Mouse (Mus musculus) cortical plate, adult 2 months (tissue): ENCODE measurements around the gene Cmtm8.

Experiments
- CTCF ChIP-seq: fragments of 200-500 bp; IDR thresholded peaks from 2 replicates; pipeline ENCODE4 v1.5.1; 2011; ENCODE audit warnings: mild to moderate bottlenecking, control low read depth, low read length; ENCODE audit not compliant: insufficient read depth; ENCODE audit errors: extremely low read depth
- POLR2A ChIP-seq: fragments of 200-500 bp; IDR thresholded peaks from 2 replicates; pipeline ENCODE4 v1.6.1; 2011; ENCODE audit warnings: mild to moderate bottlenecking, low read length, control low read depth; ENCODE audit not compliant: insufficient read depth; ENCODE audit errors: extremely low read depth

GRCm38 (mm10) chr9:114793764-114794295 lies 50.1 kb downstream of the Cmtm8 start:
- TF ChIP-seq POLR2A (no peak), CTCF (no peak)
